Mouse (Mus musculus) forebrain, embryonic 10.5 days (tissue): ENCODE results near the gene Ddx41. TPM values are rescaled to one million over a fixed set of nuclear protein-coding genes. Genes with fewer than 3 reads are reported as not detected.
"Not testable (repeated sequence)": the region's sequence is repeated elsewhere in the genome, so short reads cannot be mapped to it uniquely, and the experiment has no call there.

ENCODE experiments used
- DNase-seq: peaks from one replicate; pipeline ENCODE4 v3.0.0-alpha.2; 2017; ENCODE audit warnings: low spot score; ENCODE audit errors: extremely low spot score
- H3K27ac ChIP-seq: fragments of 300-500 bp; sonication (generic); 2 replicates; pipeline ENCODE4 v1.5.1; 2016; ENCODE audit warnings: mild to moderate bottlenecking
- H3K27me3 ChIP-seq: fragments of 300-500 bp; sonication (generic); 2 replicates; pipeline ENCODE4 v1.6.1; 2016; ENCODE audit warnings: mild to moderate bottlenecking; ENCODE audit not compliant: poor library complexity, severe bottlenecking
- H3K36me3 ChIP-seq: fragments of 300-500 bp; sonication (generic); replicated peaks from 2 replicates; pipeline ENCODE4 v1.6.1; 2016; ENCODE audit warnings: mild to moderate bottlenecking, moderate library complexity
- H3K4me1 ChIP-seq: fragments of 300-500 bp; sonication (generic); 2 replicates; pipeline ENCODE4 v1.6.1; 2016
- H3K4me3 ChIP-seq: fragments of 300-500 bp; sonication (generic); 2 replicates; pipeline ENCODE4 v1.5.1; 2016; ENCODE audit warnings: mild to moderate bottlenecking, moderate library complexity
- H3K9me3 ChIP-seq: fragments of 300-500 bp; sonication (generic); 2 replicates; pipeline ENCODE4 v1.6.1; 2016; ENCODE audit warnings: mild to moderate bottlenecking, moderate library complexity
- WGBS: fragments of 180-500 bp; shearing (Covaris S2); methylation state at CpG from one replicate; pipeline ENCODE4 v1.1.7; 2016; 5-methylcytosine and 5-hydroxymethylcytosine counted together
- polyA plus RNA-seq: library from polyadenylated mRNA; unstranded; fragments of >200 nt; fragmentation: Nextera tagmentation; extraction: Ambion mirVana; gene quantifications from 2 replicates; pipeline ENCODE4 v1.2.1, GENCODE M21; 2016

Gene Ddx41
- polyA plus RNA-seq: 96.5 and 98.2 TPM in 2 replicates

DNA sequence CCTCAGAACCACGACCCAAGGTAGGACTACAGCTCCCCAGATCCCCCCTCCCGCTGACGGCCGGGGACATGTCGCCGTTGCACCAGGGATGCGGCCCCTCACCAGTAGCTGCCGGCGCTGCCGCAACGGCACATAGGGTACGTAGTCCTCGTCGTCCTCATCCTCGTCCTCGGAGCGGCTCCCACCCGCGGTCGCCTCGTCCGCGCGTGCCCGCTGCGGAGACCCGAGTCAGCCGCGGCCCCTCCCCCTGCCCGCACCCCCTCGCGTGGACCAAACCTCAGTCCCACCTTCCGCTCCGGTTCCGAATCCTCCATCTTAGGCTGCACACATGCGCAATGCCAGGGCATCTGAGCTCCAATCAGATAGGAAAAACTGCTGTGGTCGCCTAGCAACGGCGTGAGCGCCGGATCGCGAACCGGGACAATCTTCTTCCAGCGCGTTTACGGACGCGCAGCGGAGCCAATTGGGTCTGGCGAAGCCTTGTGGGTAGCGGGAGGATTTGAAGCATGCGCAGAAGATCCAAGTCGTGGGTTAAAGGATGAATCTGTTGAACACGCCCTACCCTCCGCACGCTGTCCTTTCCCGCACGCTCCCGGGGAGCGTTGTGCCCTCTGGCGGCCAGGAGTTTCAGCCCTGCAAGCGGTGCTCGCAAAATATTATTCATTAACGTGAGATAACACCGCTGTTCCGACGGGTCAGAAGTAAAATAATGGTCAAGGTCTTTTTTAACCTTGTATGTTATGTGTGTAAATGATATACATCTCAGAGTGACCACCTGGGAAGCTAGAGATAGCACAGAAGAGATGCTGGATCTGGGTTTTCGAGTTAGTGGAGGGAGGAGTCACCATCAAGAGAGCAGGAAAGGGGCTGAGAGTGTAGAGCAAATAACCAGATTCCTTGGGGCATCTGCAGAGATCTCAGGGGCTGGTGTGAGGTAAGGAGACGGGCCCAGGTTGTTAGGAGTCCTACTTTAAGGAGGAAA lies at the start of gene Ddx41:
TSS of gene Ddx41 (minus strand) at position 465 of the 982 bp plus-strand sequence.
- H3K9me3 ChIP-seq: no peaks in the 10 kb centered on the region
- no peaks in the 10 kb centered on the region for H3K27me3 ChIP-seq
- peak; percentile 99 for DNase-seq
- H3K36me3 ChIP-seq: peaks cover 81% of the 10 kb centered on the region
- H3K4me1 ChIP-seq: peaks cover 19% of the 10 kb centered on the region
- peak within 1 kb of the TSS; percentile 91 for H3K27ac ChIP-seq
- peak within 1 kb of the TSS; percentile 95 for H3K4me3 ChIP-seq
- under 1% methylated on average over 70 of the region's 70 CpGs for WGBS

DNA sequence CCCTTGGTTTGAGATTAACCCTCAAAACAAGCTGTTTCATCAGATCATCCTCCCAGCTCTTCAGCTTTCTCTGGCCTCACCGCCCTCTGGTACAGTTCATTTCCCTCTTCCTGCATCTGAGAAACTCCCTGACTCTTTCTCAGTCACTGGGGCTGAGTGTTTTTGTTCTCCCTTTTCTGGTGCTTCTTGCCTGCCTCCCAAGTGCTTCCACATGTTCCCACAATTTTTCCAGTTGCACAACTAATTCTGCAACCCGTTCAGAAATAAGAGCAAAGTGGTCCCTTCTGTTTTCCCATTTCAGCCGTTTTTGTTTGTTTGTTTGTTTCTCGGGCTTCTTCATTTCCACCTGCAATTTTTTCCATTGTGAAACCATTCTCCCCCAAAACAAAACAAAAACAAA lies 41.6 kb upstream of the Ddx41 start:
- H3K36me3 ChIP-seq: no peaks in the 10 kb centered on the region; the same call in 1 of the 2 replicates
- H3K27ac ChIP-seq: no peak overlapping the region
- no peak overlapping the region for H3K4me3 ChIP-seq
- no peaks in the 10 kb centered on the region for H3K4me1 ChIP-seq
- no peaks in the 10 kb centered on the region; the same call in 1 of the 2 replicates for H3K9me3 ChIP-seq
- no peak for DNase-seq
- 86% methylated on average over 4 of the region's 4 CpGs for WGBS
- no peaks in the 10 kb centered on the region for H3K27me3 ChIP-seq

DNA sequence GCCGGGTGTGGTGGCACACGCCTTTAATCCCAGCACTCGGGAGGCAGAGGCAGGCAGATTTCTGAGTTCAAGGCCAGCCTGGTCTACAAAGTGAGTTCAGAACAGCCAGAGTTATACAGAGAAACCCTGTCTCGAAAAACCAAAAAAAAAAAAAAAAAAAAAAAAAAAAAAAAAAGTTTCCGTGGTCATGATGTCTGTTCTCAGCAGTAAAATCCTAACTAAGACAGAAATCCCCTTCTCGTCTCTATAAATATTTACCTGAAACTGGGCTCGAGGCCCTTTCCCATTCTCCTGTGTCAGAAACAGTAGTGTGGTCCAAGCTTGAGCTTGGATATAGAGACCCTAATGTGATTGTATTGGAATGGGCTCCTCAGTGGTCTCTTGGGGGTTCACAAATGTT lies 40.4 kb upstream of the Ddx41 start:
- DNase-seq, H3K27me3 ChIP-seq, H3K4me1 ChIP-seq, H3K27ac ChIP-seq, H3K36me3 ChIP-seq, H3K4me3 ChIP-seq, H3K9me3 ChIP-seq: not testable (repeated sequence)
- 91% methylated on average over 7 of the region's 7 CpGs for WGBS

DNA sequence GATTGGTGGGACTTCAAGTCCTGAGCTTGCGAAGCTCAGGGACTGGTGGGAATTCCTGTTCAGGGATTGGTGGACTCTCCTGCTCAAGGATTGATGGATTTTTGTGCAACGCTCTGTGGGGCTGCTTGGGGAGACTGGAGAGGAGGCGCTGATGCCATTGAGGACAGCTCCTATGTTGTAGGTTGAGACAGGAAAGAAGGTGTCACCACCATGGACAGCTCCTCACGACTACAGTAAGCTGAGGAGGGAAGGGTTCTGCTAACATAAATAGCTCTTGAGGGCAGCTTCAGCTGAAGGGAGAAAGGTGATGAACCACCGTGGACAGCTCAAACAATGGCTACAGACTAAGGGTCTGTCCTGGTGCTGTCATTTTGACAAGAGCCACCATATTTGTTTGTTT lies 39.5 kb upstream of the Ddx41 start:
- H3K27ac ChIP-seq: no peak overlapping the region
- H3K4me1 ChIP-seq: peaks cover 12% of the 10 kb centered on the region
- WGBS: 64% methylated on average over 5 of the region's 5 CpGs
- DNase-seq: no peak
- H3K36me3 ChIP-seq: no peaks in the 10 kb centered on the region; the same call in 1 of the 2 replicates
- H3K9me3 ChIP-seq: no peaks in the 10 kb centered on the region; the same call in 1 of the 2 replicates
- no peak overlapping the region for H3K4me3 ChIP-seq
- H3K27me3 ChIP-seq: no peaks in the 10 kb centered on the region

DNA sequence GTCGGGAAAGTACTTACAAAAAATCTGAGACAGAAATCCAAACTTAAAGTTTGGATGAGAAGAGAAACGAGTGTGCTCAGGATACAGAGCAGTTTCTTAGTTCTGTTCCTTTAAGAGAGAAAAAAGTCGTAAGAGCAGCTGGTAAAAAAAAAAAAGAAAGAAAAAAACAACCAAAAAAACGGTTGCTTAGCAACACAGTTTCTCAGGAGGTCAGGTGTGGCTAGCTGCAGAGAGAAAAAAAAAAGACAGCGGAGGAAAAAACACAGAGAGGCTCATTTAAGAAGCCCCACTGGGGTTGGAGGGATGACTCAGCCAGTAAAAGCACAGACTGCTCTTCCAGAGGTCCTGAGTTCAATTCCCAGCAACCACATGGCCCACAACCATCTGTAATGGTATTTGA lies 37.9 kb upstream of the Ddx41 start:
- Histone ChIP-seq H3K4me3 (no peak overlapping the region), H3K4me1 (peaks cover 21% of the 10 kb centered on the region), H3K27ac (no peak overlapping the region), H3K27me3 (no peaks in the 10 kb centered on the region), H3K9me3 (no peaks in the 10 kb centered on the region; the same call in 1 of the 2 replicates), H3K36me3 (peaks cover 1% of the 10 kb centered on the region; the same call in 1 of the 2 replicates)
- no peak for DNase-seq
- 89% methylated on average over 5 of the region's 5 CpGs for WGBS

DNA sequence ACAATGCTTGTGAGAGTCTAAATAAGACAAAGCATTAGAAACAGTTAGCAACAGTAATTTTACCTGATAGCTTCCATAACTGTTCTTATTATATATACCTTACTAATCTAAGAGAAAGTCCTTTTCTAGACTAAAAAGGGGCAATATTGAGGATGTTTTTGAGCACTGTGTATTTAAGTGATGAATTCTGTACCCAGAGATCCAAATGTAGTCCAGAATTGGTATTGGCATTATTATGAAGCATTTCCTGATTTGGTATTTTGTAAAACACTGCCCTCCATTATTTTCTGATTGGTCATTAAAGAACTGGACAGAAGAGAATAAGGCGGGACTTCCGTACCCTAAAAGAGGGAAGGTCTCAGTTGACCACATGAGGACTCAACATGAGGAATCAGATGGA lies 37.0 kb upstream of the Ddx41 start, which contains the start of gene Tmed9:
TSS of gene Tmed9 (plus strand) at position 301 of the 400 bp plus-strand sequence.
- Histone ChIP-seq H3K4me3 (no peak within 1 kb of the TSS), H3K27me3 (no peaks in the 10 kb centered on the region)

DNA sequence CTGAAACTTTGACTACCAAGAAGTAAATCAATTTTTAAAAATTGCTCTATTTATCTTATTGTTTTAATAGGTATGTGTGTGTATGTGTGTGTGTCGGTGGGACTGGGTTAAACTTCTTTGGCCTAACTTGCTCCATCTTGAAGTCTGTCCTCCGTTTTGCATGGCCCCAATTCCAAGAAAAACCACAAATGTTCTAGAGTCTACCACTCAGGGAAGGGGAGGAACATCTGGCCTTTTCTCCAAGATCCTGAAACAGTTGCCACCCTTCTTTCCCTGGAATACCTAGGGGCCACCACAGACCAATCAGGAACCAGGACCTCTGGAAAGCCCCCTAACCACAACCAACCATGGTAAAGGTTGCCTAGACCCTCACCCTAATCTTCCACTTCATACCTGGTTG lies 35.5 kb upstream of the Ddx41 start:
- no peaks in the 10 kb centered on the region for H3K27me3 ChIP-seq
- H3K9me3 ChIP-seq: no peaks in the 10 kb centered on the region
- H3K4me3 ChIP-seq: peak overlapping the region; percentile 99; the same call in 1 of the 2 replicates
- no peak overlapping the region; the same call in 1 of the 2 replicates for H3K27ac ChIP-seq
- 84% methylated on average over 2 of the region's 2 CpGs for WGBS
- H3K4me1 ChIP-seq: peaks cover 28% of the 10 kb centered on the region
- H3K36me3 ChIP-seq: peaks cover 22% of the 10 kb centered on the region
- no peak for DNase-seq

More for the DNA sequence above, 37.0 kb upstream of the Ddx41 start, which contains the start of gene Tmed9:
- Histone ChIP-seq H3K36me3 (peaks cover 10% of the 10 kb centered on the region), H3K4me1 (peaks cover 26% of the 10 kb centered on the region), H3K9me3 (no peaks in the 10 kb centered on the region), H3K27ac (no peak within 1 kb of the TSS)
- WGBS: 97% methylated on average over 2 of the region's 2 CpGs
- no peak for DNase-seq

DNA sequence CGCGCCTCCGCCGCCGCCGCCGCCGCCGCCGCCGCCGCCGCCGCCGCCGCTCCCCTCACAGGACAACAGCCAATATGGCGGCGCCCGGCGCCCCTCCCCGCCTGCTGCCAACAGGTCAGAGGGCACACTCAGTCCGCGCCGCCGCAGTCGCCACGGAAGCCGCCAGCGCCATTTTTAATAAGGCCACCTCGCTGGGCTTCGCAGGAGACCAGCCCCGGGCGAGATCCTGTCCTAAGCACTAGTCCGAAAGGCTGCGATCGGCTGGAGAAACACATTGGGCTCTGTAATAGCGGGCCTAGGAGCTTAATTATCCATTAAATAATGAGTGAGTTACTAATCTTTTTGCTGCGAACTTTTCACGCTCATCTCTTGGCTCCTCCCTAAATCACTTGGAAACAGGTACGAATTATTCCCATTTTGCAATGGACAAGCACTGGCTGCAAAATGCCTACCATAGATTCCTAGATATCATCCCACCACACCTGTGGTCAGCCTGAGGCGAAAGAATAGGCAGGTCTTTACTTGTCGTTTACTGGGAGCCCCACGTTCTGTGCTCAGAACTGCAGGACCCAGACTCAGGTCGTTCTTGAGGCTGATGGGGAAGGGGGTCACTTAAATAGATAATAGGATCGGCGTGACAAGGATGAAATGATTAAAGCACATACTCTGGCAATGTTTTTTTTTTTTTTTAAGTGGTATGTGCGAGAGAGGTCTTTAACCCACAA lies 34.7 kb upstream of the Ddx41 start, which contains the start of gene Fam193b:
TSS of gene Fam193b (minus strand) at position 94 of the 725 bp plus-strand sequence.
- Histone ChIP-seq H3K36me3 (peaks cover 30% of the 10 kb centered on the region), H3K27me3 (no peaks in the 10 kb centered on the region)
- 3% methylated on average over 46 of the region's 47 CpGs for WGBS

DNA sequence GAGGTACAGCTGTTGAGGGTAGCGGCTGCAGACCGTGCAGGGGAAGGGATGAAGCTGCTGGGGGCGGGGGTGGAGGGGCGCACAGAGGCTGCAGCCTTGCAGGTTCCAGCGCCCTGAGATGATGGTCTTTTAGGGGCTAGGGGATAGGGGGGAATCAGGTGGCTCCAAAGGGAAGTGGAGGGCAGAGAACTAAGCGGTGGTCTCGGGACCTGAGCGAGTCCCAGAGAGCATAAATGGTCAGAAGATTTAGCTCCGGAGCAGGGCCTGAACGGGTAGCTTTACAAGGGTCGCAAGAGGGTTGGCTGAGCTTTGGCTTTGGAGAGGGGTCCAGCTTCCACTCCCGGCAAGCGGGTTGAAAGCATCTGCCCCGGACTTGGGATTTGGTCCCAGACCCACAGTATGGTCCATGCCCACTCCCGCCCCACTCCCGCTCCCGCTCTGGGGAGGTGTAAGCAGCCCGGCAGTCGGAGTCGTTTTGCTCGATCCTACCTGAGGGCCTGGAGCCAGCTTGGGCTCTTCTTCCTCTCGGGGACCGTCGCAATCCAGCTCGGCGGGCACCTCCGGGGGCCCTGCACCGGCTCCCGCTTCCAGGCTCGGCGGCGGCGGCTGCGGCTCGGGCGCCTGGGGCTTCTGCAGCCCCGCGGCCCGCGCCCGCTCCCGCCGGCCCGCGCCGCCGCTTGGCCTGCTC lies 34.0 kb upstream of the Ddx41 start:
- Histone ChIP-seq H3K27me3 (no peaks in the 10 kb centered on the region), H3K4me3 (peak overlapping the region; percentile 99), H3K4me1 (peaks cover 28% of the 10 kb centered on the region), H3K9me3 (no peaks in the 10 kb centered on the region), H3K36me3 (peaks cover 38% of the 10 kb centered on the region), H3K27ac (peak overlapping the region; percentile 96)
- 1% methylated on average over 47 of the region's 47 CpGs for WGBS
- peak; percentile 49 for DNase-seq

More for the DNA sequence above, 34.7 kb upstream of the Ddx41 start, which contains the start of gene Fam193b:
- Histone ChIP-seq H3K4me1 (peaks cover 28% of the 10 kb centered on the region), H3K27ac (peak within 1 kb of the TSS; percentile 96), H3K9me3 (no peaks in the 10 kb centered on the region), H3K4me3 (peak within 1 kb of the TSS; percentile 99)
- peak; percentile 95 for DNase-seq

DNA sequence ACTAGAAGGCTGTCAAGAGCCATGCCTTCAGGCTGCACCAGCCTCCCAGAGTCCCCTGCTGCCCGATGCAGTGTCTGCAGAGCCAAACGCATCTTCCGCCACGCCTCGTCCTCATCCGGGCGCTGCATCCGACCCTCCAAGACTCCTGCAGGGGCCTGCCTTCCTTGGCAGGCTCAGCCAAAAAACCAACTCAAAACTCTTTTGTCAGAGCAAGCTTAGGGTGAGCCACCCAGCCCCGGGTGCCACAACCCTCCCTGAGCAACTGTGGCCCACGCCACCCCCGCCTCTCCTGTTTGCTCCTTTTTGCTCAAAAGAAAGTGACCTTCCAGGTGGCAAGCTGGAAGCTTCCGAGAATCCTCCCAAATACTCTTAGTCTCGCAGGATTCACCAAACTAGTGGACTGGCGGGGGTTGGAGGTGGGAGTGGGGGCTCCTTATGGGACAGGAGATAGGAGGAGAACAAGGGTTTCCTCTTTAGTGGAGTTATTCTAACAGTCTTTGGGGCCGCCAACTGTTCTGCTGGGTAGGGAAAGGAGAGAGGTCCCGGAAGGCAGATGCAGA lies 33.3 kb upstream of the Ddx41 start:
- H3K27me3 ChIP-seq: no peaks in the 10 kb centered on the region
- DNase-seq: no peak
- WGBS: 14% methylated on average over 16 of the region's 16 CpGs
- no peaks in the 10 kb centered on the region for H3K9me3 ChIP-seq
- H3K4me1 ChIP-seq: peaks cover 28% of the 10 kb centered on the region
- H3K27ac ChIP-seq: peak overlapping the region; percentile 96
- H3K4me3 ChIP-seq: peak overlapping the region; percentile 99
- H3K36me3 ChIP-seq: peaks cover 44% of the 10 kb centered on the region

DNA sequence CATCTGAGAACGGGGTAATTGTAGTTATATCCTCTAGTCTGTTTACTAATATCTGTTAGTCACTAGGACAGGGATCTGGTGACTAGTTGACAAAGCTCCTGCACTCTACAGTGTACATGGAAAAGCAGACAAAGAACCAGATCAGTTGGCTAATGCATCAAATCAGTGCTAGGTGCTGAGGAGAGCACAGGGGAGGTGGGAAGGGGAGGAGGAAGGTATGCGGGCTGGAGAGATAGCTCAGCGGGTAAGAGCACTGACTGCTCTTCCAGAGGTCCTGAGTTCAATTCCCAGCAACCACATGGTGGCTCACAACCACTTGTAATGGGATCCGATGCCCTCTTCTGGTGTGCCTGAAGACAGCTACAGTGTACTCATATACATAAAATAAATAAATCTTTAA lies 32.1 kb upstream of the Ddx41 start:
- H3K9me3 ChIP-seq, H3K4me3 ChIP-seq, DNase-seq, H3K27me3 ChIP-seq, H3K27ac ChIP-seq: not testable (repeated sequence)
- Histone ChIP-seq H3K4me1 (peaks cover 28% of the 10 kb centered on the region), H3K36me3 (peaks cover 57% of the 10 kb centered on the region)
- 94% methylated on average over 4 of the region's 4 CpGs for WGBS

DNA sequence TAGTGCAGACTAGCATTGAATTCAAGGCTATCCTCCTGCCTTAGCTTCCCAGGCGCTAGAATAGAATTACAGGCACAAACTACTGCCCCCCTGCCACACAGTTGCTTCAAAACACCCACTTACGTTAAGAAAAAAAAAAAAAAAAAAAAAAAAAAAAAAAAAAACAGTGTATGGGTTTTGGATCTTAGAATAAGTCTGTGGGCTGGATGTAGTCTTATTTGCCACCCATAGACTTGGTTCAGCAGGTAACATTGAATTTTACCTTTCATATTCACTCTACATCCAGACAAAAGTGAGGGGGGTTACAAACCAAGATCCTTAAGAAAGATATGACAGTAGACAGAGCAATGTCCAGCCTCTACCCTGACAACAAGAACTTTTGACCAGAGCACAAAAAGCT lies 31.5 kb upstream of the Ddx41 start:
- Histone ChIP-seq H3K27ac (no peak overlapping the region), H3K4me1 (peaks cover 28% of the 10 kb centered on the region), H3K36me3 (peaks cover 63% of the 10 kb centered on the region), H3K4me3 (no peak overlapping the region), H3K27me3 (no peaks in the 10 kb centered on the region), H3K9me3 (no peaks in the 10 kb centered on the region)
- WGBS: 85% methylated on average over 2 of the region's 2 CpGs
- no peak for DNase-seq
